Mouse (Mus musculus): ENCODE measurements at regions not wholly inside any gene's neighbourhood (a gene's known extent, or its start where the extent isn't known, plus 50 kb on each side); places are given as distances from the start of the nearest gene placed in this dataset.

- TF ChIP-seq CTCF (IDR thresholded peaks at IDR 0.05) (no peak), EP300 (IDR thresholded peaks at IDR 0.05) (no peak)
These were observed 92.3 kb upstream of the Lhx5 start for GRCm38 (mm10) chr5:120339162-120339561.
